Mouse (Mus musculus): Measurements from ENCODE around the gene Clca1.
"Not testable (repeated sequence)": the region's sequence is repeated elsewhere in the genome, so short reads cannot be mapped to it uniquely, and the experiment has no call there.

The Clca1 gene

DNA sequence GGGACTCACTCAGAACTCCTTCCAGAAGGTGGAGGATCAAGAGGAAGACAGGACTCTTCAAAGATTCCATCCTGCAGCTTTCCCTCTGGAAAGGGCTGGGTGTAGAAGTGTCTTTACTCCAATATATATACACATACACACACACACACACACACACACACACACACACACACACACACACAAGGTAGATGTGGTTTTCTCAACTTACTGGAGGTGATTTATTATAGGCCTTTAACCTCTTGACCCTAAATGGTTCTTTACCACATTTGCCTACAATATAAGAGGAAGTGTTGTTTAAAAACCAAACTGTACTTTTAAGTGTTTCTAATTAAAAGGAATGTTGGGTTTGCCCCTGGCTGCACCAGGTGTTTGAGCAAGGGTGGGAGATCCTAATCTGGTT, at the start of gene Clca1:
Gene Clca1, minus strand, starts transcription at position 101 of the 400 bp plus-strand sequence.
- CTCF ChIA-PET = no interaction called here

DNA sequence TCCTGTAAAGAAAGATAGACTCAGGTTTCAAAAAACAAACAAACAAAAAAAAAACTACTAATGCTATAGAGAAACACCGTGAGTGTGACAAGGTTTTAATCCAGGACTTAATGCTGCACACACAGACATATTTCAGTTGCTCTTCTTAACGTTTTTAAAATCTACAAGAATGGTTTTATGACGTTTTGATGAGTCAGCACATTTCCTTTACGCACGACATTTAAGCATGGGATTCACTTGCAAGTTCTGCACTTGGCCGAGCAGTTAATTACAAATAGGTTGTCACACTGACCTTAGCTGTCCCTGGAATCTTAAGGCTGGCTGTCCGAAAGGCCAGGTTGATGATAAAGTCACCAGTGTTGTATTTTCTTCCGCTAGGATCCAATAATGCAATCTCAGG, 48.3 kb upstream of the Clca1 start:
- CTCF ChIA-PET = no interaction called here

DNA sequence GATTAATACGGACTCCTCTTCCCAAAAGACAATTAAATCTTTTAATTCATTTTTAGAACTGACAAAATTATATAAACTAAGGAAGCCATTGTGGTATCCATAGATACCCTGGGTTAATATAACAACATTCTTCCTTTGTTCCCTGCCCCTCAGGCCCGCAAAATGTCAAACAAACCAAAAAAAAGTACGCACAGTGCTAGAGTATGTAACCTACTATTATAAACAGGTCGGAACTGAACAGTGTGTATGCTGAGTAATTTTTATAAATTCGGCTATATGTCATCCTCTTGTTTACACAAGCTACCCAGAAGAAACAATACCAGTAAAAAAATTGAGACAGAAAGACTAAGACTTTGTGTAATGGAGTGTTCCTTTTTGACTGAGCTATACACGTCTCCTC, 45.8 kb upstream of the Clca1 start:
- CTCF ChIA-PET = no interaction called here

DNA sequence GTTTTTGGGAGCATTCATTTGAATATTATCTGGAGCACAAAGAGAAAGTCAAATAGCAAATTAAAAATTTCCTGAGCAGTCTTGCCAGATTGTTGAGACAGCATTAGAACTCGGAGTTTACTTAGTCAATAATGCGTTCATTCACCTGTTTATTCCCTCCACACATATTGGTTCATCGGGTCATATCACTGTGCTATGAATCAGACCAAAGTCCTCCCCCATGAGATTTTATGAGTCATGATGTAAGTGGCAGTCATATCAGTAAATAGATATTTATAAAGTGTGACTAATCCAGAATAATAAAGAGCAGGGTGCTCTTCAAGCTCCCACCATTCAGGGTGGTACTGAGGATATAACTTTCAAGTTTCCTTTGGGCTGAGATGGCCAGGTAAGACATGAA, 39.8 kb upstream of the Clca1 start:
- CTCF ChIA-PET = no interaction called here

DNA sequence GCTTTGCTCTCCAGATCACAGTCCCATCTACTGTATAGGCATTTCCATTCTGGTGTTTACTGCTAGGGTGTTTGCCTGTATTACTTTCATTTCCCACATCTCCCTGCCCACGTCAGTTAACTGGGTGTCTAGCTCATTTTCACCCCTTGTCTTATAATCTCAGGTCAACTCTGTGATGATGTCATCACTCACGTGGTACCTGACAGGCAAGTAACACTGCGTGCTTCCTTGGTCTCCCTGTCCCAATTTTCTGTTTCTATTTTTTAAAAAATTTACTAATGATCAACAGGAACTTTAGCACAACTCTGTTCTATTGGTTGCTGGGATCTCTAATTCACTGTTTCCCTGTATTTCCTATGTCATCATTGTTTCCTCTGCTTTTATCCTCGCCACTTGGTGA, 36.4 kb upstream of the Clca1 start:
- CTCF ChIA-PET = no interaction called here

DNA sequence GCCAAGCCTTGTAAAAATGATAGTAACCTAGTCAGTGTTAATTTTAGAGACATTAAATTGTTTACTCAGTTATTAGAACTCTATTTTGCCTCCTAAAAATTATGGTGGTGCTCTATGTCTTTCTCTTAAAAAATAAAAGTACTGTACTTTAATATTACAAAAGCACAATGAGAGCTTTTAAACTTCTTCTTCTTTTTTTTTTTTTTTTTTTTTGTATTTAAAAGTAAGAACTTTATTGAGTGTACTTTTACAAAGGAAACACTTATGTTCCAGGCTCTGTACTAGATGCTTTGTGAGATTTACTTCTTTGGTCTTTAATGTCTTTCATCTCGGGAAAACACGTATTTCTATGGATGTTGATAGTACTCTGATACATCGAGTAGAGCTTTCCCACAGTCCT, 22.6 kb upstream of the Clca1 start:
- CTCF ChIA-PET = not testable (repeated sequence)

DNA sequence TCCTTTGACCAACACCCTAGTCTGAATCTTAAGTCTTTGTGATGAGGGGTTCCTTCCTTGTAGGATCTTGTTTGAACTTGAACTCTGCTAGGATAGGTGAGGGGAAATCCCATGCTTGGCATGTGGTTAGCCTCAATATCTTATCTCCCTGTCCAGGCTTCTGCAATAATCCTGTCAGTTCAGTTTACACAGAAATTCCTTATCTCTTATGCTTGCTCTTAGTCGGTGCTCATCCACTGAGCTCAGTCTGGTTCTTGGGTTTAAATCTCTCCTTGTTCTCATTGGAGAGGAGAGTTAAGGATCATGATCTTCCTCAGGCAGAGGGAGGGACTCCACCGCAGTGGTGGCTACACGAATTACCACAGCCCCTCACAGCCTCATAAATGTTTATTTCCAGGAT, 17.2 kb upstream of the Clca1 start:
- CTCF ChIA-PET = no interaction called here

DNA sequence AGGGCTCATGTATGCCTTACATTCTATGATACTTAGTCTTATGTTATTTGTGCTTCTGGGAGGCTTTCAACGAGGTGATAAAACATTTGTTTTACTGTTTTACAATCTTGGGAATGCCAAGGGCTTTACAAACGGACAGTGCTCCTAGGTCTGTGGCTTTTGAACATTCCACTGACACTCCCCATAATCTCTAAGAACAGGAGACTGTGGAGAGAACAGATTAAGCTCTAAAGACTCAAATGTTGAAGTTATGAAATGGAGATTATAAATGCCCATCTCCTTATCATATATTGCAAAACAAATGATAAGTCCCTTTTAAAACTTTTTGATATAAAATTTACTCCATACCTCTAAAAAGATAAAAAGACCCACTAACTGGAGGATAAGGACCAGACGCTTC, 6.2 kb upstream of the Clca1 start:
- CTCF ChIA-PET = no interaction called here

DNA sequence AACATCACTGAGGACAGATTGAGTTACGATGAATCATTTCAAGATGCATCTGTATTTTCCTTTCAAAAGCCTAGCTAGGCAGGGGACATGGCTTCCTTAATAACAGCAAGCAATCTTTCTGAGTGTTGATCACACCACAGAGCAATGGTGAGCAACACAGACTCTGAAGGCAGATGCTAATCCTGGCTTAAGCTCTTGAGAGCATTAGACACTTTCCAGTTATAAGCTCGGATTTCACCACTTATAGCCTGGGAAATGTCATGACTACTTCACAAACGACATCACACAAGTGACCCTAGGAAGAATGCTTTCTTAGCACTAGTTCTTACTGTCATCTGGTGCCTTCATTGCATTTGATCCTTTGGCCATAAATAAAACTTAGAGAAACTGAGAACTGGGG, 4.5 kb downstream of the Clca1 start:
- CTCF ChIA-PET = no interaction called here

DNA sequence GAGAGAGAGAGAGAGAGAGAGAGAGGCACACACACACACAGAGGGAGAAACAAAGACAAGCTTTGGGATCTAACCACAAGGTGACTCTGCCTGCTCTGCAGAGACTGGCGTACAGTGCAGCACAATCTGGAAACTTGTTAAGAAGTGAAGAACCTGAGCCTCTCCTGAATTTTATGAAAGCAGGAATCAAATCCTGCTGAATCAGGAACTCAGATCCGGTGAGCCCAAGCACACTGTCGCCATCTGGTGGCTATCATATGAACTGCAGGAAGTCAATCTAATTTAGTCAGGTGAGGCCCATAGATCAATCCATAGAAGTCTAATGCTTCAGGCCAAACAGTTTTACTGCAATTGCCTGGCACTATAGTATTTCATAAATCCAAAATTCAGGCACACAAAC, 5.8 kb downstream of the Clca1 start:
- CTCF ChIA-PET = no interaction called here

DNA sequence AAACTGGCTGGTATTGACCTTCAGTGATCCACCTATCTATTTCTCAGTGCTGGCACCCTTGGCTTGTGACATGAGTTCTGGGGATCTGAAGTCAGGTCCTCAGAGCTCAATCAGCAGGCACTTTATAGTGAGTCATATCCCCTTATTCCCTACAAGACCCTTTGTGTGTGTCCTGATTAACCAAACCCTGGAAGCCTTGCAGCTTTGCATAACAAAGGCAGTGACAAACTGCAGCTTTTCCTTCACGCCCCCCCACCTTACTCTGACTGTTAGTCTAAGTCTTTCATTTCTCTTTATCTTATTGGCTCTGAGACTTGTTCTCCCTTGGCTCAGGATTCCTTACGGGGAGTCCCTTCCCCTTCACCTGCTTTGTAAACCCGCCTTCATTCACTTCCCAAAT, 14.8 kb downstream of the Clca1 start:
- CTCF ChIA-PET = no interaction called here

DNA sequence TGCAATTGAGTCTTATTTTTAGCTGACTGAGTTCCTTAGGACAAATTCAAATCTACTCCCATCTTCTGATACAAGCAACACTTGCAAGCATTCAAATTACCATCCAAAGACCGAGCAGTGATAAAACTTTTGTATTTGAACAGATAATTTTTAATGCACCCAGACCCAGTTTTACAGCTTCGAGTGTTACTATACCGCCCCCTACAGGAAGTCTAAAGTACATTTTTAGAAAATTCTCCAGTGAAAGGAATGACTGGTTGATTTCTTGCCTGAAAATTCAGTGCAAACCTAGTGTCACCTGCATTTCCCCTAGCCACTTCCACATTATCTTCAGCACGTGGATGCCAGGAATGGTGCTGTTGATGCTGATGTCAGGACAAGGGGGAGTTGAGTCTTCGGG, 28.2 kb downstream of the Clca1 start:
- CTCF ChIA-PET = no interaction called here

DNA sequence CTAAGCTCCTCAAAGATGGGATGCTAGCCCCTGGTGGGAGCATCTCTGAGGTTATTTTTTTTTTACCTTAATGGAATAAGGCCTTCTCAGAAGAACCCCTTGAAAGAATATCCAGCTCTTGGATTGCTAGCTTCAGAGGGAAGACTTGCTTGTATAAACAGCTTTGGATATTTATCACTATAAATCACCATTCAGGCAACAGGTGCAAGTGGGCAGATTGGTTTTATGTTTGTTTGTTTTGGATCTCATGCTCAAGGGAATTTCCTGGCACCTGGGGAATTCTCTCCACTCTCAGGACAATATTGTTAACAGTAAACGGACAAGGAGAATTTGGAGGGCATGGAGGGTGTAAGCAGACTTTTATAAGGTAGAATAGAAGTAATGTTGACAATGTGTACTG, 31.7 kb downstream of the Clca1 start:
- CTCF ChIA-PET = no interaction called here

DNA sequence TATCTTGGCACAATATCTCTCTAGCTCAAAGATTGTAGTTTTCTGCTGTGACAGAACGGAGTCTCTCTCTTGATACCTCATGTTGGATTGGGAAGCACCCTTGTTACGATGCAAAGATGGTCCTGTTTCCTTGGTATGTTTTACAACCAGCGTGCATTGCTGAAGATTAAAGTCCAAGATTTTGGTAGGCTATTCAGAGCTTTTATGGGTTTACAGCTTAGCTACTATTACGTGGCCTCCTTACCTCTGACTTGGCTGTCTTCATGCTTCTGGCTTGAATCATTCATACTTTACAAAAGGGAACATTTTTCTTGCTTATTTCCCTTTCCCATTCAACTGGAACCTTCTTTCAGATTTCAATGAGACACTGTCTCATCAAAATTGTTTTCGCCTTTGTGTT, 39.5 kb downstream of the Clca1 start:
- CTCF ChIA-PET = no interaction called here

DNA sequence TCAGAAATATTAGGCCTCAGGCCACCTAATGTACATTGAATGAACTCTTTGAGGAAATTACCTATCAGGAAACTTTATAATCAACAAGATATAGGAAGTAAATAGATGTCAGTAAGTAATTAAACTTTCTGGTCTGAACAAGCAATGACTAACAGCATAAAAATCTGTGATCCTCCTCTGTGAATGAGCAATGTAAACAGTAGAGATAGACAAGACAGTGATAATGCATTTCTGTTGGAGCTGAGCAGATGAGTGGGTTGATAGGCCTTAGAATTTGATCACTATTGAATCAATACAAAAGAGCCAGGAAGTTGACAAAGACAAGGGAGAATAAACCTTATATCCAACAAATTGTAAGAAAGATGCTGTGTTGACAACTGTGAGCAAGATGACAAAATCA, 40.0 kb downstream of the Clca1 start:
- CTCF ChIA-PET = no interaction called here

DNA sequence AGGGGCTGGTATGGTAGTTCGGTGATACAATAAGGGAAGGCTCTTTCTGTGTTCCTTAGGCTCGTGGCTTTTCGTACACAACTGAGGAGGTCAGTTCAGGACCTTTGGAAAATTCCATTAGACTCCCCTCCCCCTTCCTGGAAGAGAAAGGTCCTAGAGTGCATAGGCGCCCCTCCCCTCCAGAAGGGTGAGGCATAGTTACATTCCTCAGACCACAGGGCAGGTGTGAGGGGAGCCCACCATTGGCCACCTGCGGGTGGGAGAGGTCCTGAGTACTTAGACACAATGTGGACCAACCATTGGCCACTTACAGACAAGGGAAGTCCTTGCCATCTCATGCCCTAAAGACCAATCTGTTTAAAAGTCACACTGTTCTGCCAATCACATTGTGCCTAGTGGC, 46.7 kb downstream of the Clca1 start:
- CTCF ChIA-PET = no interaction called here

DNA sequence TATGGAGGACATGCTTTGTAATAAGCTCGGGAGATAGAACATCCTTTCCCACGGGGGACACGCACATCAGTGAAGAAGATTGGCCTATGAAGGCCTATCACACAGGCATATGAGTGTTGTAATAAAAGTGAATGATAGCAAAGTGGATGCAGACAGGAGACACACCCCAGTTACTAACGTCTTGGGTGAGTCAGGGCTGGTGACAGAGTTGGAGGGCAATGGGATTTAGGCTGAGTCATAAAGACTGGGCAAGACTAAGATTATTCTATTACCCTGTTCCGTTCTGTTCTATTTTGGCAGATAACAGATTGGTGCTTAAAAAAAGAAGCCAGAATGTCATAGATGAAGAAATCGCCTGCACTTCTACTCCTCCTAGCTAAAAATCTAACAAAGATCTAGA, 52.0 kb downstream of the Clca1 start:
- CTCF ChIA-PET = no interaction called here

DNA sequence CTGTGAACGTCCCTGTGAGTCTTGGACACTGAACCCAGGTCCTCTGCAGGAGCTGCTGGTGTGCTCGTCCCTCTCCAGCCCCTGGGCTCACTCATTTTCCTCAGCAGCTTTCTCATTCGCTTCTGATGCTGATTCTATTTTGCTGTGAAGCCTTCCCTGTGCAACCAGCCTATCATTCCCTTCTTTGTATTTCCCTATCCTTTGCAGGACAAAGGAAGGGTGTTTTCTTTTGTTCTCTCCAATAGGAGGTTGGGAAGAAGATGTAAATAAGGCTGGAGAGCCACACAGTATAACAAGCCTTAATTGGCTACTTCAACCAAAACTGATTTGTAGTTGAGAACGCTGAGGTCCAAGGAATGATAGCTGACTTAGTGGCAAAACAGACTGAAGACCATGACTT, 54.9 kb downstream of the Clca1 start:
- CTCF ChIA-PET = no interaction called here

DNA sequence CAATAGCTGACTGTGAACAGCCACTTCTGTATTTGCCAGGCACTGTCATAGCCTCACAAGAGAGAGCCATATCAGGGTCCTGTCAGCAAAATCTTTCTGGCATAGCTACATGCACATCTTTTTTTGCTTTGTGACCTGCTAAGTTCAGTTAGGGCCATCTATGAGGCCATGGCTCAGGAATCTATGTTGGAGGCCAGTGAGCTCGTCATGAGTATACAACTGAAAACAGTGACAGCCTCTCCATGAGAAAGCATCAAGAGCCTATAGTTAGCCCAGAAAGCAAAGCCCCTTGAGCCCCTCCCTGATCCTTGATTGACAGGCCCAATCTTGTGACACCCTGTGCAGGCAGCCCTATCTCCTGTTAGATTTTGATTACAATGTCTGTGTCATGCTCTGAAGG, 56.5 kb downstream of the Clca1 start:
- CTCF ChIA-PET = no interaction called here

DNA sequence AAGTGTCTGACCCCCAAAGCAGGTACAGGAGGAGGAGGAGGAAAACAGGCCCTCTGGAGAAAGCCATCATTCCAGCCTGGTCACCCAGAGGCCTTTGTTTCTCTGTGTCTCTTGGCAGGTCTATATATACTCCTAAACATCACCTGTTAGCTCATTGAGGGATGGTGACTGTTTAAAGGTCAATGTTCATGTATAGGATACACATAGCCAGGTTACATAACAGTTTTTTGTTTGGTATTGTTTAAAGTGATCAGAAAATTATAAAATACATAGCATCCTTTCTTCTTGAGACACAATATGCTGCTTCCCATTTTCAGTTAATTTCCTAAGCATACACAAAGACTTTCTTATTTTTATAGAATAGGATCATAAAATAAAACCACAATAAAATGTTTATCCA, 57.6 kb downstream of the Clca1 start, which contains the start of gene Clca4a:
Gene Clca4a, minus strand, starts transcription at position 101 of the 400 bp plus-strand sequence.
- CTCF ChIA-PET = no interaction called here

DNA sequence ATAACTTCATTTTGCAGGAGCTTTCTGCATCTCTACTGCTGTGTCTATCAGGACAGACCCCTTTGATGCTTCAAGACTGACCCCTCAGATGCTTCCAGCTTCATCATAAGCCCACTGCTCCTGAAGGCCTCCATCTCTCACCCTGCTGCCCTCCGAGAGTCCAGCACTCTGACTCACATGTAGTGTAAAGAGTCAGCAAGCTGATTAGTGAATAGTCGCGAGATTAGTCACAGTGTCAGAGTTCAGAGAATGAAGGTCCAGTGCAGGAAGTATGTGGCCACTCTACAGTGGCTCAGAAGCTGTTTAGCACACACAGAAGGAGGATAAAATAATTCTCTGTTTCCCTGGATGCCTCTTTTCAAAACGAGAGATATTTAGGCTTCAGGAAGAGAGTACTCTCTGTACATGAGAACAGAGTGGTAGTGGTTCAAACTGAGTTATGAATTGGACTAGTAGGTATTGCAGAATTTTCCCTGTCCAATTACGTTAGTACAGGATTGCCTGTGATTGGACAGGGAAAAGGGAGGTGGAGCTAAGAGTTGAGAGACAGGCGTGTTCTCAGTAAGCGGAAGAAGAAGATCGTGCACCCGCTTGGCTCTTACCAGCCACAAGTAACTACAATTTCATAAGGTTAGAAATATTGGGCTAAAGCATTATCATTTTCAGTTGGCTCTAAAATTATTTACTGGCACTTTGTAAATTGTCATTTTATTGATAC, 60.9 kb downstream of the Clca1 start:
- CTCF ChIA-PET = no interaction called here

DNA sequence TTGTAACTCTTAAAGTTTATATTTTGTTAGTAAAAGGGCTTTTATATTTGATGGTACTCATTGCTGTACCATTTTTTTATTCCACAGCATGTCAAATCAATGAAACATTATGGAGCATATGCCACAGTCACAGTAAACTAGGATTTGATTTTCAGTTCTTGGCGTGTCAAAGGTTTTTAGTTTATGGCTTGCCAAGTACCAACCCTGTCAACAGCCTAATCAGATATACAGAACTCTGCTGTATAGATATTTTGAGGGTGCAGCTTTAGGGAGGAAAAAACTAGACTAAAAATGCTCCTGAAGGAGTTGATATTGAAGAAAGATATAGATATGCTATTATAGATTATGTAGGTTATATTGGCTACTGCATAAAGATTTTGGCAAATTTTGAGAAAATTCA, 62.8 kb downstream of the Clca1 start:
- CTCF ChIA-PET = no interaction called here

DNA sequence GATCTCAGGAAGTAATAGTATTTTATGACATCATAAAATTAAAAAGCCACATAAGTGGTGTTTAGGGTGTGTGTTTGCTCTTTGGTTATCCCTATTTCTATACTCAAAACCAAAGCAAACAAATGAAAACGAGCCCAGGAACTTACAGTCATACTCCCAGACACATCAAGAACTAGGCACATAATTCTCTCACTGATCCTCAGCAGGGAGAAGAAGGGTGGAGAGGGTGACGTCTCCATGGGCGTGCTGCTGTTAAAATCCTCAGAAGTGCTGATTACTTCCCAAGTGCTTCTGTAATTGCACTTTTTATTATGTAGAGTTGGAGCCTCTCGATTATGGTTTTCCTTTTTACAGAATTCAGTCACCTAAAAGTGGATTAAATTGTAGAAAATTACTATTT, 66.5 kb downstream of the Clca1 start:
- CTCF ChIA-PET = no interaction called here

All from spleen, embryonic (tissue).